Mouse (Mus musculus) cortical plate, adult 2 months (tissue): ENCODE results near the gene Fam69a.

Experiments used
- CTCF ChIP-seq: fragments of 200-500 bp; IDR thresholded peaks from 2 replicates; pipeline ENCODE4 v1.5.1; 2011; ENCODE audit warnings: mild to moderate bottlenecking, control low read depth, low read length; ENCODE audit not compliant: insufficient read depth; ENCODE audit errors: extremely low read depth
- POLR2A ChIP-seq: fragments of 200-500 bp; IDR thresholded peaks from 2 replicates; pipeline ENCODE4 v1.6.1; 2011; ENCODE audit warnings: mild to moderate bottlenecking, low read length, control low read depth; ENCODE audit not compliant: insufficient read depth; ENCODE audit errors: extremely low read depth

DNA sequence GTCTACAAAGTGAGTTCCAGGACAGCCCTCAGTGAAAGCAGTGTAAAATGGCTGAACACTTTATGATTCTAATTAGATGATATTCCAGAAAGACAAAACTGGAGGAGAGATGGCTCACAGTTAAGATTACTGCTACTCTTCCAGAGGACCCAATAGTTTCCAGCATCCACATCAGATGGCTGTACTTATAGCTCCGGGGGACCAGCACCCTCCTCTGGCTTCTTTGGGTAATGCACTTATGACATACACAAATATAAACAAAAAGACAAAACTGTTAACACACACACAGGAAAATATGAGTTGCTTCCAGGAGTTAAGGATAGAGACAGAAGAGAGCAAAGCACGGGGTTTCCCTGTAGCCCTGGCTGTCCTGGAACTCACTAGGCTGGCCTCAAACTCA lies 43.1 kb upstream of the Fam69a start:
- TF ChIP-seq CTCF, result peak; percentile 23; the same call in 1 of the 2 replicates
- no peak for TF ChIP-seq POLR2A
